Mouse (Mus musculus) neutrophil, adult 65 days (primary cell): Measurements from ENCODE around the gene Hist1h2af. TPM values are rescaled to one million over a fixed set of nuclear protein-coding genes. Genes with fewer than 3 reads are reported as not detected.

Experiments
- total RNA-seq: library from RNA; stranded (reverse); gene quantifications from 2 replicates; pipeline ENCODE4 v1.2.4, GENCODE M21; 2023

Gene Hist1h2af
- total RNA-seq, 1 experiment from 2014 or later: 675 TPM

Other genes with a start within 250 kb of the Hist1h2af start
- 7.8 and 8.0 TPM in 2 replicates for gene Zfp322a, start 164.7 kb upstream of the Hist1h2af start, total RNA-seq
- 9.1 and 10.2 TPM in 2 replicates for gene Abt1, start 110.0 kb upstream of the Hist1h2af start, total RNA-seq
- not detected in 2 replicates for gene Btn1a1, start 68.0 kb upstream of the Hist1h2af start, total RNA-seq
- not detected in 2 replicates for gene Btn2a2, start 45.0 kb upstream of the Hist1h2af start, total RNA-seq
- gene Hist1h4h, start 2.9 kb upstream of the Hist1h2af start, total RNA-seq: 492 and 1,085 TPM in 2 replicates
- 96.3 and 179 TPM in 2 replicates for gene Hist1h3g, start 1.5 kb downstream of the Hist1h2af start, total RNA-seq
- gene Hist1h2bh, start 9.5 kb downstream of the Hist1h2af start, total RNA-seq: 54.8 and 79.6 TPM in 2 replicates
- 164 and 316 TPM in 2 replicates for gene Hist1h3f, start 10.1 kb downstream of the Hist1h2af start, total RNA-seq
- 1,320 and 1,633 TPM in 2 replicates for gene Hist1h4f, start 17.7 kb downstream of the Hist1h2af start, total RNA-seq
- 65.0 and 74.8 TPM in 2 replicates for gene Hist1h1d, start 19.4 kb downstream of the Hist1h2af start, total RNA-seq
- gene Hist1h3e, start 28.5 kb downstream of the Hist1h2af start, total RNA-seq: 389 and 653 TPM in 2 replicates
- 112 and 128 TPM in 2 replicates for gene Hist1h2ae, start 37.3 kb downstream of the Hist1h2af start, total RNA-seq
- 877 and 1,185 TPM in 2 replicates for gene Hist1h2bg, start 37.5 kb downstream of the Hist1h2af start, total RNA-seq
- 501 and 811 TPM in 2 replicates for gene Hist1h2bf, start 40.3 kb downstream of the Hist1h2af start, total RNA-seq
- gene Hist1h2ad, start 40.5 kb downstream of the Hist1h2af start, total RNA-seq: 41.5 and 76.0 TPM in 2 replicates
- 49.0 and 98.9 TPM in 2 replicates for gene Hist1h3d, start 41.9 kb downstream of the Hist1h2af start, total RNA-seq
- 447 and 512 TPM in 2 replicates for gene Hist1h4d, start 47.7 kb downstream of the Hist1h2af start, total RNA-seq
- 59.1 and 80.7 TPM in 2 replicates for gene Hist1h2be, start 87.2 kb downstream of the Hist1h2af start, total RNA-seq
- gene Hist1h1e, start 88.7 kb downstream of the Hist1h2af start, total RNA-seq: 628 and 671 TPM in 2 replicates
- 21.4 and 34.7 TPM in 2 replicates for gene Hist1h2ac, start 150.0 kb downstream of the Hist1h2af start, total RNA-seq
- gene Hist1h2bc, start 150.3 kb downstream of the Hist1h2af start, total RNA-seq: 85.6 and 87.8 TPM in 2 replicates
- 0.75 TPM in 1 of 2 replicates, not detected in the other for gene Hist1h1t, start 161.9 kb downstream of the Hist1h2af start, total RNA-seq
- gene Hist1h4c, start 164.5 kb downstream of the Hist1h2af start, total RNA-seq: 147 and 286 TPM in 2 replicates
- 2.0 and 2.2 TPM in 2 replicates for gene Hfe, start 176.9 kb downstream of the Hist1h2af start, total RNA-seq
- gene Hist1h1c, start 204.9 kb downstream of the Hist1h2af start, total RNA-seq: 1,418 and 1,573 TPM in 2 replicates
- 379 and 485 TPM in 2 replicates for gene Hist1h3c, start 211.7 kb downstream of the Hist1h2af start, total RNA-seq
- gene Hist1h2bb, start 212.8 kb downstream of the Hist1h2af start, total RNA-seq: 566 and 573 TPM in 2 replicates
- gene Hist1h2ab, start 217.2 kb downstream of the Hist1h2af start, total RNA-seq: 470 and 881 TPM in 2 replicates
- gene Hist1h3b, start 218.4 kb downstream of the Hist1h2af start, total RNA-seq: 584 and 951 TPM in 2 replicates
- gene Hist1h4b, start 223.1 kb downstream of the Hist1h2af start, total RNA-seq: 196 and 310 TPM in 2 replicates
- 278 and 356 TPM in 2 replicates for gene Hist1h4a, start 227.3 kb downstream of the Hist1h2af start, total RNA-seq
- gene Hist1h3a, start 228.5 kb downstream of the Hist1h2af start, total RNA-seq: 546 and 576 TPM in 2 replicates
- gene Hist1h1a, start 229.8 kb downstream of the Hist1h2af start, total RNA-seq: 193 and 241 TPM in 2 replicates
- not detected in 2 replicates for gene Trim38, start 236.0 kb downstream of the Hist1h2af start, total RNA-seq